Mouse (Mus musculus) megakaryocyte progenitor cell, adult 5-6 weeks (primary cell): Measurements from ENCODE around the gene Rab43. TPM values are rescaled to one million over a fixed set of nuclear protein-coding genes. Genes with fewer than 3 reads are reported as not detected.

Experiments used
- ATAC-seq: replicated peaks from 2 replicates; pipeline ENCODE4 v1.8.0; 2016; ENCODE audit warnings: mild to moderate bottlenecking, moderate TSS enrichment, inconsistent platforms; ENCODE audit not compliant: poor library complexity
- total RNA-seq, 2 experiments: library from RNA; stranded (forward) in 1 of 2; stranded (reverse) in 1 of 2; fragments of 157-497, 149-512 nt in 1 of 2; fragments of 200-1000 nt in 1 of 2; gene quantifications; 2 replicates each; pipeline versions ENCODE4 v1.2.3 to v1.2.4; 2015 to 2017

The Rab43 gene
- total RNA-seq, 2 experiments from 2014 or later = 3.5 to 17.9 TPM

DNA sequence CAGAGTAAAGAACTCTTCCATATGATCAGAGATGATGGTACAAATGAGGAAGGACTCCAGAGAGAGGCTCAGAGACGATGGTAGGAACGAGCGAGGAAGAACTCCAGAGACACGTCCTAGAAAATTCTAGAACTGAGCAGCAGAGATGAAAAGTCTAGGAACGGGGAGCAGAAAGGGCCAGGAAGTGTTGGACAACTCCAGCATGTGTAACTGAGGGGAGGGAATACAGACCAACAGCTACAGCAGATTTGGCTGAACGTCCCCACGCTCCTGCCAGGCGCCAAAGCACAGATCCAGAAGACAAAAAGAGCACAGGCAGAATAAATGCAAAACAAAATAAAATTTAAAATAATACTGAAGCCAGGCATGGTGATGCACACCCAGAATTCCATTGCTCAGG is 55.1 kb downstream of the Rab43 start:
- ATAC-seq = no peak

DNA sequence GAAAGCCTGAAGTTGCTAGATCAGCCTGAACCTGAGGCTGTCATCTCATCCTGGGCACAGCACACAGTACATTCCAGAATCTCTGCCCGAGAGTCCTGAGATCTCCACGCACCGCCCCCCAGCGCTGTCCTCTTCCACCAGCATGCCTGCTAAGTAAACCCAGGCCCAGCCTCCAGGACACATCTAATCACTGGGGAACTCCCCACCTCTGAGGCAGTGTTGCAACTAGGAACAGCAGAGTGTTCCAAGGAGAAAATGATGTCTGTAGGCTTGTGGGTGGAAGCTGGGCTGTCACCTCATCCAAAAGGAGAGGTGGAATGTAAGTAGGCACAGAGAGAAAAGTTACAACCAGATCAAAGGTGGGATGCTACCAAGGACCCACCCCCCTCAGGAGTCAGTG is 56.8 kb downstream of the Rab43 start:
- ATAC-seq = no peak

DNA sequence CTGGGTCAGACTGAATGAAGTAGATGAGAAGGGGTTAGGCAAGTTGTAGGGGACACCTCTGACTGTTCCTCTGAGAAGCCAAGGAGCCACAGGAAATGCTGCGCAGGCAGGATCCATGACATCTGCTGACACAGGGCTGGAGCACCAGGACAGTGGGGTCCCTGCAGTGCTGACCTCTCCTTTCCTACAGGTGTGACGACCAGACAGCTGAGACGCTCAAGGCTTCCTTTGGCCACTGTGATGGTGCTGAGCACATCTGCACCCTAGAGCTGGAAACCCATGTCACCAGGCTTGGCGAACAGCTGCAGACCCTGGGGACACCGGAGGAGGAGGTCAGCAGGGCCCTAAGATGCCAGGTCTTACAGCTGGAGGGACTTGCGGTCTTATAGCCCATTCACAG is 60.4 kb downstream of the Rab43 start:
- ATAC-seq = no peak

DNA sequence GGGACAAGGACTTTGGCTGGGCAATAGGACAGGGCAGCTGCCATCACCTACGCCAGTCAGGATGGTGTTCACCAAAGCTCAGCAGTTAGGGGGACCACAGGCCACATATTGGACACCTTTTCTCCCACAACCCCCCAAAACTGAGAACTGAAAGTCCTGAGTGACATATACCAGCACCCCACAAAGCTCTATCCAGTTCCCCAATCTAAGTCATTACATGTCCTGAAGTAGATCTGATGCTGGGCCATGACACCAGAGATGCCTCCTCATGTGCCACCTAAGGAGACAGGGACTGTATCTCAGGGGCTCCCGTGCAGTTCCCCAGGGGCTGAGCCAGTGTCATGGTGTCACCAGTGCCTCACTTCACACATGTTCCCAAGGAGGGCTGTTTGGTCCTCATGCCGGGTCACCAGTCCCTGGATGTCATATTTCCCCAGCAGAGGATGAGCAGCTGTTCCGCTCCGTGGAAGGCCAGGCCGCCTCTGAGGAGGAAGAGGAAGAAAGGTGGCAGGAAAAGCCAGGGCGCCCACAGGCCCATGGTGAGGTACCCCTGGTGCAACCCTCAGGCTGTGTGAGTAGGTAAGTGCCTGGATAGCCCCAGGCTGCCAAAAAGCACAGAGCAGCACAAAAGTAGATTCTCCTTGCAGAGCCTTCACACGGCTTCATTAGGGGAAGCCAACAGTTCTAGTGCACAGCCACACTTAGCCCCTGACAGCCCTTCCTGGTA is 61.6 kb downstream of the Rab43 start:
- ATAC-seq = peak; percentile 47

DNA sequence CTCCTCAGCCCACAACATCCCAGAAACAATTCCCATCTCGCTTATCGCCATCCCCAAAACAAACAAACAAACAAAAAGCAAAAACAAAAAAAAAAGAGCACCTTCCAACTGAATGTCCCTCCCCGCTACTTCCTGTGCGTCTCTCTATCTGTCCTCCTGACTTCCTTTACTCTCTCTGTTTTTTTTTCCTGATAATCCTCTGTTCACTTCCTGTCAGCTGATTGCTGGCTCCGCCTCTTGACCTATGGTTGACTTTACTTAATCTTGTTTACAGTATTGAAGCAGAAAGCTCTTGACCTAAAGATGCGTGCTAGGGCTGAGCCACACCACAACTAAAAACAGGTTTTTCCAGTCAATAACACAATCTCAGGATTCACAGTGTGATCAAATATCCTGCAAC is 63.4 kb downstream of the Rab43 start:
- no peak for ATAC-seq

DNA sequence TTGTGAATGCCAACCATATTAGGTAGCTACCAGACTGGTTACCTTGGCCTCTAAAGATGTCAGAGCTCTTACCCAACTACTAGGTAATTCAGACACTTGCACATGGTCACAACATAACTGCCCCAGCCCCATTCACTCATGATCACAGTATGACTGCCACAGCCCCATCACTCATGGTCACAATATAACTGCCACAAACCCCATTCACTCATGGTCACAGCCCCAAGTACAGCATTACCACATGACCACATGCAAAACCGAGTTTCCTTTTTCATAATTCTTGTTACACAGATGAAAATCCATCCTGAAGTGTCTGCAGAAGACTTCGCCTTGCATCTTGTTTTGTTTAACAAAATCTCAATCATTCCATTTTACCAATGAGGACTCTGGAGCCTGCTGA is 63.9 kb downstream of the Rab43 start:
- ATAC-seq = no peak; the same call in 1 of the 2 replicates

DNA sequence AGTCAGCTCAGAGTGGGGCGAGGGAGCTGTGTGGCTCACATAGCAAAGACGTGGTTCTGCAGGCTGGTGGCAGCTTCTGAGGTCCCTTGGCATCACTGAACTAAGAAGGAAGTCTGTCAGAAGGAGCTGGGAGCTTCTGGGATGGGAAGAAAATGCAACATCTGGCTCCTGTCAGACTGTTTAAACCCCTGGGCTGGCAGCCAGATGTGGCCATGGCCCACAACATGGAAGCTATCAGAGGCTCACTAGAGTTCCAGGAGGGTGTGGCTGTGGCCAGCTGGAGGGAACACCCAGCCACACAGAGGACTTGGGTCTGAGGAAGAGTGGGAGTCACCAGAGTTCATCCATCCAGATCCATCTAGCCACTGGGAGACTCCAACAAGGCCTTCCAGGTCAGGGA is 65.1 kb downstream of the Rab43 start:
- 0 out of 2 replicates have a peak, but pooled peaks have one; percentile 15 for ATAC-seq

DNA sequence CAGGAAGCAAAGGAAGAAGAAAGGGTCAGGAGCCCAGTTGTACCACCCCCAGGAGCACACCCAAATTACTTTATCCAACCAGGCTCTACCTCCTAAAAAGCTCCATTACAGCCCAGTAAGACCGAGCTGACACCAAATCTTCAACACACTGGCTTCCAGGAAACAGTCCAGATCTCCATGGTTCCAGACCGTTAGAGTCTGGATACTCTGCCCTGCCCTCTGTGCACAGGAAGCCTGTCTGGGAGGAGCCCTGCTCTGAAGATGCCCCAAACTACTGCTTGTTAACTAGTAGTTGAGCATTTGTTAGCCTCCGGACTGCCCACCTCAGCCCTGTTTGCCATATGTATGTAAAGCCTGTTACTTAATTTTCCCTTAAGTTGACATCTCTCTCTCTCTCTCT is 65.9 kb downstream of the Rab43 start:
- no peak for ATAC-seq

DNA sequence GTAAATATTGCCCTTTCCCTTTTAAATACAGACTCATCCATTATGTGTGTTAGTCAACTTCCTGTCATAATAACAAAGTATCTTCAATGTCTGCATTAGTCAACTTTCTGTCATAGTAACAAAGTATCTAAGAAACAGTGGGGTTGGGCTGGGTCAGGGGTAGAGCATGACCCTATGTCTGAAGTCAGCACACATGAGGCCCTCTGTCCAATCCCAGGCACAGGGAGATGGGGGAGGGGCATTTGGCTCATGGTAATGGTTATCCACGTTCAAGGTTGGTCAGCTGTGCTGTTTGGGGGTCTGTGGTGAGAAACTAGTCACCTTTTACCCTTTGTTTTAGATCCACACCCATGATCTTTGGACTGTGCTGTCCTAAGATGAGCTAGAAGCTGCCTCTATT is 66.7 kb downstream of the Rab43 start:
- ATAC-seq = no peak

DNA sequence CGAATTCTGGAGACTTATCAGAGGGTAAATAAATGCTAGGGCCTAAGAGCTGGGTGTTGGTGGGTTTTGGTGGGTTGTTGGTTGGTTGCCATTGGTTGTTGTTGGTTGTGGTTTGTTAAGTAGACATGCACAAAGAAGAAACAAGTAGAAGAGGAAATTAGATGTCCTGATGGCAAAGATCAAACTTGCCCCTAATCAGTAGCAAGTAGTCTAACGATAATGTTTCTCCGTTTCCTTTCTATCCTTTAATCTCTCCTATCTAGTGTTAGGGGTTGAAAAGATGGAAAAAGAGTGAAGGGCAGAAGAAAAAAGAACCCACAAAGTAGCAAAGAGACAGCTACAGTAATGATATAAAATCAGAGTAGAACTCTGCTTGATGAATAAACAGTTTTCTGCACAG is 67.3 kb downstream of the Rab43 start:
- no peak for ATAC-seq

DNA sequence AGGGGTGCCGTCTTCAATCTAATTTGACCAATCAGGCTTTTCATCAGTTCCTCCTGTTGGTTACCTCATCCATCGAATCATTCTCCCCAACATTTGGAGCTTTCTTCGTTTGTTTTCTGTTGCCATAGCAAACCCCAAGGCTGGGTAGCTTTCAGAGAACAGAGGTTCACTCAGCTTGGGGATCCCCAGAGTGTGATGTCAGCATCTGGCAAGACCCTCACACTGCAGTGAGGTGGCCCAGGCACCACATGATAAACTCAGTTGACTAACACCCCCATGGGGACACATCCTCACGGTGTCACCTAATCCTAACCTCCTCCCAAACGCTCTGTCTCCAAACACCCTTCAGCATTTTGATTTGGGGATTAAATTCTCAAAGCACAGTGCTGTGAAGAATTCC is 68.7 kb downstream of the Rab43 start:
- ATAC-seq = no peak

DNA sequence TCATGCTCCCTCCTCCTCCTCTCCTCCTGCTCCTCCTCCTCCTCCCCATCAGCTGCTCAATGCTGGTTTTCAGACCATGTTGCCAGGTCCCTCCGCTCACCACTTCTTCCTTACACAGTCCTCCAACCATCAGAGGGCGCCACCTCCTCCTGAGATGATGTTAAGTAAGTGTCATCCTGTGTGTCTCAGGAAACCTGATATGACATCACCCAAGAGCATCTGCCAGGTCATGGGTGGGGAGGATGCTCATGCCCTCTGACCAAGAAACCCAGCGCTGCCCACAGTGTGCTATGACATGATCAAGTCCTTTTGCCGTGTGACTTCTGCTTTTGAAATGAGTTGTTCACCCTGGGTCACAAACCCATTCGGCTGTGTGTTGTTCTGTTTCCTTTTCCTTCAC is 69.2 kb downstream of the Rab43 start:
- peak; percentile 35 for ATAC-seq

DNA sequence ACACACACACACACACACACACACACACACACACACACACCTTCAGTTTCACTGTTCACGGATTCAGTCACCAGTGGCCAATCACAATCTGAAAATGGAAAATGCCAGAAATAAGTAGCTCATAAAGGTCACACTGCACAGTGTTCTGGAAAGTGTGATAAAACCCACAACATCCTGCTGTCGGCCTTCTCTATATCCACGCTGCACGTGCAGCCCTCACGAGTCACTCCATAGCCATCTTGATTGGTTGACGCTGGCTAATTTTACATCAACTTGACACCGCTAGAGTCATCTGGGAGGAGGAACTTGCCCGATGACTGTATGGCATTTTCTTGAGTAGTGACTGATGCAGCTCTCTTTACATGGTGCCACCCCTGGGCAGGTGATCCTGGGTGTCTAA is 70.0 kb downstream of the Rab43 start:
- 0 out of 2 replicates have a peak, but pooled peaks have one; percentile 4 for ATAC-seq

DNA sequence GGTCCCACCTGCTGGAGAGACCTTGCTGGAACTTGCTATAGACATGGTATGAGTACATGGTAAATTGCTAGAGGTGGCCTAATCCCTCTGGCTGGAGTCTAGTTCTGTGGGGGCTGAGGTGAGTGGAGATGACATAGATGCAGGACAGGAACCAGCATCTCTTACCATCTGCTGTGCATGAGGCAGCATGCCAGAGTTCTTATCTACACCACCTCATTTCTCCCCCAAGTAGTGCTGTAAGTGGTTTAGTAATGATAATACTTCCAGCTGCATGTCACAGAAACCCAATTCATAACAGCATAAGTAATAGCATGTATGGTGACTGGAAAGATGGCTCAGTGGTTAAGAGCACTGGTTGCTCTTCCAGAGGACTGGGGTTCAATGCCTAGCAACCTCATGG is 71.5 kb downstream of the Rab43 start:
- ATAC-seq = peak; percentile 77

DNA sequence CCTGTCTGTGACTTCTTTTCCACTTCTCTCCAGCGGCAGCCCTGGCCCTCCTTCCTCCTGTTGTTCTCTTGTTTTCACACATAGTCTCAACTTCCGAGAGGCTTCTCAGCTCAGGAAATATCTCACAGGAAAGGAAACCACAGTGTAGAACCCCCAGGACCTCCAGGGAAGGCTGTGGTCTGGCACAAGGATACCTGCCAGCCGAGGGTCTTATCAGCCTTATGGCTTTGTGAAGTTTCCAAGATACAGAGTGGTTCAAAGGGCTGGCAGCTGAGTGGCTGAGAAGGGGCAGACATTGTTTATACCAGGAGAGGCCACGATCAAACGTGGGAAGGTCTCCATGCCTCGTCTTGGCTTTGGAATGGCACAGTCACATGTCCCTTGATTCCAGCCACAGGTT is 72.1 kb downstream of the Rab43 start:
- peak; percentile 7; the same call in 1 of the 2 replicates for ATAC-seq

Other genes starting within 250 kb of the Rab43 start
- gene Prokr1, start 221.4 kb downstream of the Rab43 start, total RNA-seq (2015) = 0.34 and 0.37 TPM in 2 replicates
- gene Prokr1, start 221.4 kb downstream of the Rab43 start, total RNA-seq (2017) = 0.17 and 0.24 TPM in 2 replicates
- 12.4 and 17.0 TPM in 2 replicates for gene Aplf, start 140.0 kb downstream of the Rab43 start, total RNA-seq (2015)
- gene Aplf, start 140.0 kb downstream of the Rab43 start, total RNA-seq (2017) = 24.1 and 25.7 TPM in 2 replicates
- 0.64 and 1.0 TPM in 2 replicates for gene Efcc1, start 81.3 kb downstream of the Rab43 start, total RNA-seq (2015)
- gene Efcc1, start 81.3 kb downstream of the Rab43 start, total RNA-seq (2017) = 2.1 TPM in 2 replicates
- gene Gp9, start 34.1 kb downstream of the Rab43 start, total RNA-seq (2015) = 1.9 and 2.2 TPM in 2 replicates
- 0.81 and 2.3 TPM in 2 replicates for gene Gp9, start 34.1 kb downstream of the Rab43 start, total RNA-seq (2017)
- 2.2 and 3.7 TPM in 2 replicates for gene Gm45140, start 23.6 kb upstream of the Rab43 start, total RNA-seq (2015)
- gene Gm45140, start 23.6 kb upstream of the Rab43 start, total RNA-seq (2017) = 17.4 and 19.9 TPM in 2 replicates
- 27.8 and 32.1 TPM in 2 replicates for gene Isy1, start 26.6 kb upstream of the Rab43 start, total RNA-seq (2015)
- 115 and 136 TPM in 2 replicates for gene Isy1, start 26.6 kb upstream of the Rab43 start, total RNA-seq (2017)
- 670 and 676 TPM in 2 replicates for gene Cnbp, start 38.9 kb upstream of the Rab43 start, total RNA-seq (2015)
- 953 and 1,115 TPM in 2 replicates for gene Cnbp, start 38.9 kb upstream of the Rab43 start, total RNA-seq (2017)
- 40.1 and 43.2 TPM in 2 replicates for gene Copg1, start 75.7 kb upstream of the Rab43 start, total RNA-seq (2015)
- gene Copg1, start 75.7 kb upstream of the Rab43 start, total RNA-seq (2017) = 67.2 and 75.4 TPM in 2 replicates
- gene Hmces, start 101.8 kb upstream of the Rab43 start, total RNA-seq (2015) = 20.9 and 25.5 TPM in 2 replicates
- 34.5 and 37.8 TPM in 2 replicates for gene Hmces, start 101.8 kb upstream of the Rab43 start, total RNA-seq (2017)
- 2.4 and 2.8 TPM in 2 replicates for gene H1fx, start 169.5 kb upstream of the Rab43 start, total RNA-seq (2015)
- 0.68 and 1.7 TPM in 2 replicates for gene H1fx, start 169.5 kb upstream of the Rab43 start, total RNA-seq (2017)
- 262 and 265 TPM in 2 replicates for gene Rab7, start 233.1 kb upstream of the Rab43 start, total RNA-seq (2015)
- gene Rab7, start 233.1 kb upstream of the Rab43 start, total RNA-seq (2017) = 76.2 and 93.7 TPM in 2 replicates